Mouse (Mus musculus): ENCODE results near the gene Esrrg.

GRCm38 (mm10) chr1:188155135-188155779, 546.7 kb downstream of the Esrrg start:
- TF ChIP-seq GATA1 (IDR thresholded peaks at IDR 0.05; ENCODE audit: low read length) (no peak), TAL1 (IDR thresholded peaks at IDR 0.05; ENCODE audit: low read length) (no peak)
